Comparison of ENCODE assay signal across 8 mouse cellular contexts in genomic region chr9:44319887-44320798, GRCm38 (mm10). TPM values are rescaled to one million over a fixed set of nuclear protein-coding genes. Genes with fewer than 3 reads are reported as not detected.
DNase-seq lines count a peak whose midpoint lies in the region; ATAC-seq and TF ChIP-seq lines count a peak whose summit lies in the region.

Gene C2cd2l, minus strand, starts transcription at chr9:44320285.

- no peaks in the 10 kb centered on the region for H3K79me2 ChIP-seq in myocyte (ENCODE audit: control insufficient read depth, insufficient read depth)

- H3K36me3 ChIP-seq in heart, embryonic 10.5 days: peaks cover 20% of the 10 kb centered on the region
- H3K36me3 ChIP-seq in kidney, embryonic 15.5 days: peaks cover 19% of the 10 kb centered on the region
- no peaks in the 10 kb centered on the region for H3K36me3 ChIP-seq in myocyte (ENCODE audit: control insufficient read depth, insufficient read depth)
- peaks cover 2% of the 10 kb centered on the region for H3K36me3 ChIP-seq in splenic B cell, adult 2 months (ENCODE audit: control insufficient read depth, insufficient read depth, low read length, poor library complexity, severe bottlenecking)

- H3K9ac ChIP-seq in kidney, embryonic 15.5 days: peak within 1 kb of the TSS; percentile 82

- H3ac ChIP-seq in myocyte (ENCODE audit: control insufficient read depth, insufficient read length): peak within 1 kb of the TSS; percentile 75

- ATAC-seq in erythroblast, adult 5-6 weeks (replicated peaks; ENCODE audit: low FRiP score, poor library complexity, severe bottlenecking): peak; percentile 88
- peak; percentile 97 for ATAC-seq in kidney, embryonic 15.5 days (replicated peaks; ENCODE audit: low FRiP score)

- peak within 1 kb of the TSS; percentile 94 for H3K4me2 ChIP-seq in kidney, embryonic 15.5 days
- H3K4me2 ChIP-seq in myocyte (ENCODE audit: low read depth): peak within 1 kb of the TSS; percentile 92

- H3K9me3 ChIP-seq in heart, embryonic 10.5 days: no peaks in the 10 kb centered on the region
- H3K9me3 ChIP-seq in kidney, embryonic 15.5 days (replicated peaks): no peaks in the 10 kb centered on the region

- peak; percentile 93 for DNase-seq in A20 (ENCODE audit: low read depth, low spot score)
- peak; percentile 99 for DNase-seq in brain, adult 2 months (ENCODE audit: low read depth, low spot score)
- peak; percentile 98 for DNase-seq in heart, embryonic 10.5 days (ENCODE audit: low spot score)
- peak; percentile 98 for DNase-seq in liver
- peak; percentile 88 for DNase-seq in splenic B cell, adult 2 months (ENCODE audit: low read depth, low spot score)

- TF ChIP-seq POLR2A in myocyte (IDR thresholded peaks at IDR 0.05; ENCODE audit: insufficient read length, low read depth): peak; percentile 80

- H3K27ac ChIP-seq in heart, embryonic 10.5 days: peak within 1 kb of the TSS; percentile 86
- peak within 1 kb of the TSS; percentile 72 for H3K27ac ChIP-seq in kidney, embryonic 15.5 days

- no peaks in the 10 kb centered on the region for H3K27me3 ChIP-seq in heart, embryonic 10.5 days (ENCODE audit: insufficient read depth, poor library complexity, severe bottlenecking)
- H3K27me3 ChIP-seq in kidney, embryonic 15.5 days: no peaks in the 10 kb centered on the region
- H3K27me3 ChIP-seq in myocyte (ENCODE audit: control insufficient read depth, insufficient read depth, insufficient read length): no peaks in the 10 kb centered on the region
- H3K27me3 ChIP-seq in splenic B cell, adult 2 months (ENCODE audit: control insufficient read depth, insufficient read depth, low read length, poor library complexity, severe bottlenecking): no peaks in the 10 kb centered on the region

- H3K4me3 ChIP-seq in heart, embryonic 10.5 days: peak within 1 kb of the TSS; percentile 95
- peak within 1 kb of the TSS; percentile 87 for H3K4me3 ChIP-seq in kidney, embryonic 15.5 days (replicated peaks)
- H3K4me3 ChIP-seq in myocyte: peak within 1 kb of the TSS; percentile 43

- under 1% methylated on average over 67 of the region's 67 CpGs for WGBS in heart, embryonic 10.5 days
- WGBS in kidney, embryonic 15.5 days: under 1% methylated on average over 67 of the region's 67 CpGs

- peaks cover 34% of the 10 kb centered on the region for H3K4me1 ChIP-seq in heart, embryonic 10.5 days
- peaks cover 33% of the 10 kb centered on the region for H3K4me1 ChIP-seq in kidney, embryonic 15.5 days

TF ChIP-seq in myocyte, 11 proteins besides CTCF, POLR2A, EP300 and RAD21:
- TF ChIP-seq MAX (IDR thresholded peaks at IDR 0.05; ENCODE audit: low read depth) (no peak), TCF3 (IDR thresholded peaks at IDR 0.05; ENCODE audit: insufficient read length, low read depth) (no peak), POLR2AphosphoS2 (IDR thresholded peaks at IDR 0.05; ENCODE audit: insufficient read length, low read depth) (peak; percentile 9)

RNA-seq across cellular contexts. Expression of gene C2cd2l, which starts in this region (rescaled TPM):
- 13.4 and 16.3 TPM in 2 replicates for total RNA-seq in erythroblast, adult 5-6 weeks (2015; ENCODE audit: low replicate concordance)
- 14.1 and 17.0 TPM in 2 replicates for total RNA-seq in erythroblast, adult 5-6 weeks (2017; ENCODE audit: low replicate concordance)
- polyA plus RNA-seq in heart, embryonic 10.5 days (2016; fragmentation: Nextera tagmentation; extraction: Ambion mirVana): 6.9 and 9.5 TPM in 2 replicates
- polyA plus RNA-seq in kidney, embryonic 15.5 days (2015; fragmentation: Nextera tagmentation; extraction: Ambion mirVana): 6.6 and 8.8 TPM in 2 replicates
- 18.1 TPM for polyA plus RNA-seq in myocyte (2012; fragmentation: generic; extraction: Trizol)

Comparison
In these comparisons a context has a peak if more than half of its experiments do, and no peak if none do; other contexts are left out.
1. Peak in every context shown above with its lines: DNase-seq, ATAC-seq, H3K4me3 ChIP-seq and H3K27ac ChIP-seq.
2. H3K4me3 ChIP-seq: peak in every context shown above with its lines; median percentile 95 in heart, embryonic 10.5 days; 87 in kidney, embryonic 15.5 days; 43 in myocyte.